Mouse (Mus musculus) megakaryocyte-erythroid progenitor cell, adult 5-6 weeks (primary cell): ENCODE results near the gene Zfp513. TPM values are rescaled to one million over a fixed set of nuclear protein-coding genes. Genes with fewer than 3 reads are reported as not detected.

Source experiments
- ATAC-seq: replicated peaks from 2 replicates; pipeline ENCODE4 v1.8.0; 2016; ENCODE audit warnings: mild to moderate bottlenecking, inconsistent platforms; ENCODE audit not compliant: severe bottlenecking, poor library complexity, low FRiP score, low TSS enrichment
- total RNA-seq, 2 experiments: library from RNA; stranded (forward) in 1 of 2; stranded (reverse) in 1 of 2; fragments of 200-1000, 215-1000 nt in 1 of 2; fragments of >200 nt in 1 of 2; fragmentation: Nextera tagmentation in 1 of 2; gene quantifications; 2 replicates each; pipeline ENCODE4 v1.2.3; 2014 to 2017

Zfp513 gene
- total RNA-seq, 2 experiments from 2014 or later = 5.3 to 5.6 TPM

DNA sequence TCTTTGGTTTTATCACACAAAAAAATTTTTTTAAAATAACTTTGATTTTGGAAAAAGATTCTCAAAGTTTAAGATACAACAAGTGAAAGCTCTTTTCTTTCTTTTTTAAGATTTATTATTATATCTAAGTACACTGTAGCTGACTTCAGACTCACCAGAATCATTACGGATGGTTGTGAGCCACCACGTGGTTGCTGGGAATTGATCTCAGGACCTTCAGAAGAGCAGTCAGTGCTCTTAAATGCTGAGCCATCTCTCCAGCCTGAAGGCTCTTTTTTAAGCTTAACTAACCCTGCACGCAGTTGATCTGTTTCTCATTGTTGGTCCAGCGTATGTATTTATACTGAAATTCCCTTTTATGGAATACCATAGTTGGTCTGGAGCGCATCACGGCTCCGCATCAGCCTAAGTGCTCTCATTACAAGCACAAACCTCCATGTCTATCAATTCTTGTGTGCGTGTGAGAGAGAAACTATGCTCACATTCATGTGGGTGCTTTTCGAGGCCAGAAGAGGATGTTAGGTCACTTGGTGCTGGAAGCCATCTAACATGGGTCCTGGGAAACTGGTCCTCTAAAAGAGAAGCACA, 20.8 kb downstream of the Zfp513 start:
- no peak for ATAC-seq

DNA sequence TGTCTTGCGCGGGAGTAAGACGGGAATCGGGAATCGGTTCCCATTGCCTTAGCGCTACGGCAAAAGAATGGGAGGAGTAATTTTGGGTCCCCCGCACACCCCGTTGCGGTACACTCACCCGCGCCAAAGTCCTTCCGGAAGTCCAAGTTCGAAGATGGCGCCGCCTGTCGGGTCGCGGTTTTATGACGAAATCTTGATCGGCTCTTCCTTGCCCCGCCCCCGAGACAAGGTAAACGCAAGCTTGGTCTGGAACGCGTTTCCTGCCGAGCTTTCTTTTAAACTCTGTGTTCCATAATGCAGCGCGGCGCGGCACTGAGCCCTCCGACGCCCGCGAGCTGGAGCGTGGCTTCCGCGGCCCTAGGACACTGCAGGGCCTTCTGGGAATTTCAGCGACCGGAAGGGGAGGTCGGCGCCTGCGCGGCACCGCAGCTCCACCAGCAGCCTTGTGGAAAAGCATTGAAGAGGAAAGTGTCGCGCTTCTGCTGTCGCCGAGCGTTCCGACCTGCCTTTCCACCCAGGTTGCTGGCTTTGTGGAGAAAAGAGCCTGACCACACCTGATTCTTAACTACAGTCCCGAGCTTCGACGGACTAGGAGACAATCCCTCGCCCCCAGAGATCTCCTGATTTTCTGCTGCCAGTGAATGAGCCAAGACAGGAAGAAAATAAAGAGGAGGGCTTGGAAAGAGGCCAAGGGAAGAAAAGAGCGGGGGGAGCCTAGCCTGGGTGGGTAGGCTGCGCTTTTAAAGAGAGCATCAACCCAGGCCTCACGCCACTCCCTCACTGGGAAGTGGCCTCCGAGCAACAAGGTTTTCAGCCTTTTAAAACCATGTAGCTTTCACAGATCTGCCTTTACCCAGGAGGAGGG, 22.1 kb downstream of the Zfp513 start, which contains the start of the genes Gm29609 and Gtf3c2:
Gm29609 (minus strand) TSS at position 146 of the 865 bp plus-strand sequence.
Gtf3c2 (minus strand) TSS at position 379 of the 865 bp plus-strand sequence.
- peak; percentile 89 for ATAC-seq

DNA sequence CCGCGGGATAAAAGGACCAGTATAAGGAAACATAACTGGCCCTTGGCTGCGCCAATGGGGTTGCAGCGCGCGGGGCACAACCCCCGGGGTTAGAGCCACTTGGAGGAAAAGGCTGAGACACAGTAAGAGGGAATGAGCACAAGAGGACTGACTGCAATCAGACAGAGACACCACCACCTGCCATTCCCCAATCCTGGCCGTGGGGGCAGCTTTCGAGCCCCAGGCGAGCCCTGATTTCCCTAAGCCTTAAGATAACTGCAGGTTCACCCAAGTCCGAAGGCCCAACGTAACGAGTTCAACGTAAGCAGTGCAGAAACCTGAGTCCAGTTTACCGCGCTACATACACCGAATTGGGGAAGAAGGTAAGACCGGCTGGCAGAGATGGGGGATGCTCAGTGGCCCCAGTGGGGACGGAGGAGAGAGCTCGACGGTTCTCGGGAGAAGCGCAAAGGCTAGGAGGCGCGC, 22.8 kb downstream of the Zfp513 start:
- peak; percentile 55 for ATAC-seq

- ATAC-seq = no peak
These were observed 33.5 kb downstream of the Zfp513 start for GRCm38 (mm10) chr5:31168630-31169029.

GRCm38 (mm10) chr5:31164878-31165277, 37.2 kb downstream of the Zfp513 start:
- ATAC-seq = peak; percentile 79; the same call in 1 of the 2 replicates

DNA sequence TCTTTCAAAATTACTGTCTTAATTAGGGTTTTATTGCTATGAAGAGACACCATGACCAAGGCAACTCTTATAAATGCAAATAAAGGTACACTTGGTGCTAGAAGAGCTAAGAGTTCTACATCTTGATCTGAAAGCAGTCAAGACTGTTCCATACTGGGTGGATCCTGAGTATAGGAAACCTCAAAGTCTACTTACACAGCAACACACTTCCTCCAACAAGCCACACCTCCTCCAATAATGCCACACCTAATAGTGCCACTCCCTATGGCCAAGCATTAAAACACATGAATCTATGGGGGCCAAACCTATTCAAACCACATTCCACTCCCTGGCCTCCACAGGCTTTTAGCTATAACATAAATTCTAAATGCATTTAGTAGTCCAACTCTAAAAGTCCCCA, 39.6 kb downstream of the Zfp513 start:
- ATAC-seq = no peak

GRCm38 (mm10) chr5:31154152-31154553, 48.0 kb downstream of the Zfp513 start, which contains the start of gene Mpv17:
TSS of gene Mpv17 (minus strand) at chr5:31154251.
- ATAC-seq = peak; percentile 93

DNA sequence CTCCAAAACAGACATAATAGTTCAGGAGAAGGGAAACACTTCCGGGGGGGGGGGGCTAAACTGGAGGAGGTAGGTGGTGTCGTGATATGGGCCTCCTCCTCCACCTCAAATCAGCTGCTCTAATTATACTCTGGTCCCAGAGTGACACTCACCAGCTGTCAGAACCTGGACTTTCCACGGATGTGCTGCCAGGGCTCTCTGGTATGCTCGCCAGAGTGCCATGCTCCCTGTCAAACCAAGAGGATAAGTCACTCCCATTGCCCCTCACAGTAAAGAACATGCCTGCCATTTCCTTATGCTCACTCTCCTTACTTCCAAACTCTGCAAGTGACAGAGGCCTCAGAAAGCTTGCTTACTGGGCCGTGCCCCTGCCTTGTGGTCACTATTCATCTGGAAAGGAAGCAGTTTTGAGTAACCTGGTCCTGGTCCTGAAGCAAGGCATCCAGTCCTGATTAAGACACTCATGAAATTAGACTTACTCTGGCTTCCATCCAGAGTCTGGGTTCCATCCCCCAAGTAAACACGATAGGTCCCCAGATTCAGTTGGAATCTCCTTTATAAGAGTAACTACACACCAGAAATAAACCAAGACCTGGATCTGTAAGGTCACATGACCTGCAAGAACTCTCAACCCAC, 48.5 kb downstream of the Zfp513 start:
- ATAC-seq = peak; percentile 5; the same call in 1 of the 2 replicates

DNA sequence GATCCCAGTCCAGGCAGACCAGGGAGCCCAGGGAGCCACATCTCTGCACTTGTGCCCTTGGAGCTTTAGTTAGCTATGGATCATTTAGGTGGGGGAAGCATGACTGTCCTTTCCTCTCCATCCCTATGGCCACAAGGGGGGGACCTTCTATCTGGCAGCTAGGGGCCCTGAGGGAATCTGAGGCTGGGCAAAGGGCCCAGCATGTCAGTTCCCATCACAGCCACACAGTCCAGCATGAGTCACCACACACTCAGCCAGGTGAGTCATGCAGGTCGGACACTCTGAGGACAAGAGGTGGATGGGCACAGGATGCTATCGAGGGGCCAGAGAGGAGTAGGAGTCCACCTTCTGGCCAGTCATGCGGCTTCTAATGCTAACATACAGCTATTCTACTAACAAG, 50.4 kb downstream of the Zfp513 start:
- no peak for ATAC-seq

GRCm38 (mm10) chr5:31149781-31150180, 52.3 kb downstream of the Zfp513 start:
- ATAC-seq = no peak

Other genes with a start within 250 kb of the Zfp513 start
- 109 and 117 TPM in 2 replicates for gene Preb, start 241.9 kb downstream of the Zfp513 start, total RNA-seq (2014; fragmentation: Nextera tagmentation)
- 28.0 and 39.1 TPM in 2 replicates for gene Preb, start 241.9 kb downstream of the Zfp513 start, total RNA-seq (2017)
- gene Tcf23, start 233.6 kb downstream of the Zfp513 start, total RNA-seq (2014; fragmentation: Nextera tagmentation) = not detected in 2 replicates
- not detected in 2 replicates for gene Tcf23, start 233.6 kb downstream of the Zfp513 start, total RNA-seq (2017)
- gene Atraid, start 154.0 kb downstream of the Zfp513 start, total RNA-seq (2014; fragmentation: Nextera tagmentation) = 27.7 and 51.7 TPM in 2 replicates
- gene Atraid, start 154.0 kb downstream of the Zfp513 start, total RNA-seq (2017) = 50.1 and 57.6 TPM in 2 replicates
- 3.1 and 4.3 TPM in 2 replicates for gene Slc5a6, start 153.4 kb downstream of the Zfp513 start, total RNA-seq (2014; fragmentation: Nextera tagmentation)
- gene Slc5a6, start 153.4 kb downstream of the Zfp513 start, total RNA-seq (2017) = 4.1 and 7.1 TPM in 2 replicates
- 124 and 224 TPM in 2 replicates for gene Cad, start 147.5 kb downstream of the Zfp513 start, total RNA-seq (2014; fragmentation: Nextera tagmentation)
- gene Cad, start 147.5 kb downstream of the Zfp513 start, total RNA-seq (2017) = 39.7 and 65.0 TPM in 2 replicates
- not detected in 2 replicates for gene Dnajc5g, start 96.0 kb downstream of the Zfp513 start, total RNA-seq (2014; fragmentation: Nextera tagmentation)
- gene Dnajc5g, start 96.0 kb downstream of the Zfp513 start, total RNA-seq (2017) = not detected in 2 replicates
- not detected in 2 replicates for gene Slc30a3, start 94.1 kb downstream of the Zfp513 start, total RNA-seq (2014; fragmentation: Nextera tagmentation)
- not detected in 2 replicates for gene Slc30a3, start 94.1 kb downstream of the Zfp513 start, total RNA-seq (2017)
- gene Trim54, start 85.6 kb downstream of the Zfp513 start, total RNA-seq (2014; fragmentation: Nextera tagmentation) = not detected in 2 replicates
- not detected in 2 replicates for gene Trim54, start 85.6 kb downstream of the Zfp513 start, total RNA-seq (2017)
- not detected in 2 replicates for gene Ucn, start 63.5 kb downstream of the Zfp513 start, total RNA-seq (2014; fragmentation: Nextera tagmentation)
- not detected in 2 replicates for gene Ucn, start 63.5 kb downstream of the Zfp513 start, total RNA-seq (2017)
- 13.3 and 22.0 TPM in 2 replicates for gene Mpv17, start 48.1 kb downstream of the Zfp513 start, total RNA-seq (2014; fragmentation: Nextera tagmentation)
- gene Mpv17, start 48.1 kb downstream of the Zfp513 start, total RNA-seq (2017) = 30.0 and 40.1 TPM in 2 replicates
- 1.1 and 1.4 TPM in 2 replicates for gene Gm29609, start 22.4 kb downstream of the Zfp513 start, total RNA-seq (2014; fragmentation: Nextera tagmentation)
- 1.3 TPM in 1 of 2 replicates, not detected in the other for gene Gm29609, start 22.4 kb downstream of the Zfp513 start, total RNA-seq (2017)
- gene Gtf3c2, start 22.2 kb downstream of the Zfp513 start, total RNA-seq (2014; fragmentation: Nextera tagmentation) = 112 and 159 TPM in 2 replicates
- 76.4 and 80.2 TPM in 2 replicates for gene Gtf3c2, start 22.2 kb downstream of the Zfp513 start, total RNA-seq (2017)
- gene Snx17, start 9.1 kb downstream of the Zfp513 start, total RNA-seq (2014; fragmentation: Nextera tagmentation) = 57.7 and 67.6 TPM in 2 replicates
- gene Snx17, start 9.1 kb downstream of the Zfp513 start, total RNA-seq (2017) = 38.9 and 48.5 TPM in 2 replicates
- gene Eif2b4, start 8.9 kb downstream of the Zfp513 start, total RNA-seq (2014; fragmentation: Nextera tagmentation) = 116 and 148 TPM in 2 replicates
- gene Eif2b4, start 8.9 kb downstream of the Zfp513 start, total RNA-seq (2017) = 40.0 and 59.0 TPM in 2 replicates
- 295 and 300 TPM in 2 replicates for gene Ppm1g, start 18.4 kb upstream of the Zfp513 start, total RNA-seq (2014; fragmentation: Nextera tagmentation)
- gene Ppm1g, start 18.4 kb upstream of the Zfp513 start, total RNA-seq (2017) = 329 and 355 TPM in 2 replicates
- 43.4 and 51.1 TPM in 2 replicates for gene Nrbp1, start 38.6 kb upstream of the Zfp513 start, total RNA-seq (2014; fragmentation: Nextera tagmentation)
- gene Nrbp1, start 38.6 kb upstream of the Zfp513 start, total RNA-seq (2017) = 64.9 and 75.5 TPM in 2 replicates
- gene Gm9970, start 38.9 kb upstream of the Zfp513 start, total RNA-seq (2014; fragmentation: Nextera tagmentation) = not detected in 2 replicates
- gene Gm9970, start 38.9 kb upstream of the Zfp513 start, total RNA-seq (2017) = not detected in 2 replicates
- 0.72 and 7.6 TPM in 2 replicates for gene Krtcap3, start 49.4 kb upstream of the Zfp513 start, total RNA-seq (2014; fragmentation: Nextera tagmentation)
- gene Krtcap3, start 49.4 kb upstream of the Zfp513 start, total RNA-seq (2017) = 2.5 and 8.8 TPM in 2 replicates
- gene Ift172, start 88.8 kb upstream of the Zfp513 start, total RNA-seq (2014; fragmentation: Nextera tagmentation) = 26.2 and 32.8 TPM in 2 replicates
- 10.7 and 18.0 TPM in 2 replicates for gene Ift172, start 88.8 kb upstream of the Zfp513 start, total RNA-seq (2017)
- 0.31 TPM in 1 of 2 replicates, not detected in the other for gene Fndc4, start 93.8 kb upstream of the Zfp513 start, total RNA-seq (2014; fragmentation: Nextera tagmentation)
- gene Fndc4, start 93.8 kb upstream of the Zfp513 start, total RNA-seq (2017) = not detected in 2 replicates
- not detected in 2 replicates for gene Gckr, start 95.1 kb upstream of the Zfp513 start, total RNA-seq (2014; fragmentation: Nextera tagmentation)
- gene Gckr, start 95.1 kb upstream of the Zfp513 start, total RNA-seq (2017) = not detected in 2 replicates